Mouse (Mus musculus) kidney, adult 2 months (tissue): ENCODE measurements around the gene Proca1. TPM values are rescaled to one million over a fixed set of nuclear protein-coding genes. Genes with fewer than 3 reads are reported as not detected.

Experiments used
- DNase-seq: peaks from one replicate; pipeline ENCODE4 v3.0.0; 2021
- H3K27ac ChIP-seq: fragments of 200-500 bp; 2 replicates; pipeline ENCODE4 v1.5.1; 2012; ENCODE audit warnings: low read depth, low read length, control low read depth, inconsistent platforms; ENCODE audit not compliant: insufficient read depth
- H3K27me3 ChIP-seq: fragments of 200-500 bp; replicated peaks from 2 replicates; pipeline ENCODE4 v1.6.1; 2012; ENCODE audit warnings: mild to moderate bottlenecking, moderate library complexity, low read length, inconsistent platforms; ENCODE audit not compliant: control insufficient read depth, insufficient read depth
- H3K36me3 ChIP-seq: fragments of 200-500 bp; 2 replicates; pipeline ENCODE4 v1.6.1; 2012; ENCODE audit warnings: mild to moderate bottlenecking, moderate library complexity, low read length, inconsistent platforms; ENCODE audit not compliant: control insufficient read depth, insufficient read depth
- H3K4me1 ChIP-seq: fragments of 200-500 bp; 2 replicates; pipeline ENCODE4 v1.6.1; 2011; ENCODE audit warnings: low read length; ENCODE audit not compliant: control insufficient read depth, insufficient read depth
- H3K4me3 ChIP-seq: fragments of 200-500 bp; 2 replicates; pipeline ENCODE4 v1.5.1; 2011; ENCODE audit warnings: mild to moderate bottlenecking, low read depth, low read length, control low read depth; ENCODE audit not compliant: insufficient read depth
- CTCF ChIP-seq: fragments of 200-500 bp; conservative IDR thresholded peaks from 2 replicates; pipeline ENCODE4 v1.5.1; 2011; ENCODE audit warnings: low read depth, mild to moderate bottlenecking, control low read depth, low read length, moderate library complexity, mixed read lengths; ENCODE audit not compliant: insufficient read depth, insufficient read length
- POLR2A ChIP-seq: fragments of 200-500 bp; IDR thresholded peaks from one replicate; pipeline ENCODE4 v1.6.1; 2011; ENCODE audit warnings: low read depth, low read length, control low read depth
- WGBS: fragments of 180-500 bp; shearing (Covaris S2); methylation state at CpG from one replicate; pipeline ENCODE4 v1.1.7; 2018; 5-methylcytosine and 5-hydroxymethylcytosine counted together
- polyA plus RNA-seq: library from polyadenylated mRNA; depleted of rRNA; stranded (reverse); fragments of >200 nt; gene quantifications from 2 replicates; pipeline ENCODE4 v1.2.3, GENCODE M21; 2012; rRNA removed

Gene Proca1
- polyA plus RNA-seq, result 1.2 and 1.8 TPM in 2 replicates

GRCm38 (mm10) chr11:78193113-78193512 is at the start of gene Proca1:
Gene Proca1, plus strand, starts transcription at chr11:78193392.
- H3K4me1 ChIP-seq, result peaks cover 16% of the 10 kb centered on the region
- no peak within 1 kb of the TSS for H3K27ac ChIP-seq
- TF ChIP-seq POLR2A, result no peak
- no peak for TF ChIP-seq CTCF
- H3K4me3 ChIP-seq, result no peak within 1 kb of the TSS
- no peak for DNase-seq
- H3K27me3 ChIP-seq, result no peaks in the 10 kb centered on the region
- H3K36me3 ChIP-seq, result no peaks in the 10 kb centered on the region
- WGBS, result 50% methylated on average over 1 of the region's 1 CpGs

- Histone ChIP-seq H3K4me3 (no peak overlapping the region), H3K27ac (peak overlapping the region; percentile 63; the same call in 1 of the 2 replicates), H3K36me3 (no peaks in the 10 kb centered on the region), H3K4me1 (peaks cover 19% of the 10 kb centered on the region), H3K27me3 (no peaks in the 10 kb centered on the region)
- WGBS, result 48% methylated on average over 2 of the region's 2 CpGs
- TF ChIP-seq POLR2A (no peak), CTCF (no peak)
- peak; percentile 54 for DNase-seq
Measured at GRCm38 (mm10) chr11:78143520-78143919, 49.7 kb upstream of the Proca1 start.

DNA sequence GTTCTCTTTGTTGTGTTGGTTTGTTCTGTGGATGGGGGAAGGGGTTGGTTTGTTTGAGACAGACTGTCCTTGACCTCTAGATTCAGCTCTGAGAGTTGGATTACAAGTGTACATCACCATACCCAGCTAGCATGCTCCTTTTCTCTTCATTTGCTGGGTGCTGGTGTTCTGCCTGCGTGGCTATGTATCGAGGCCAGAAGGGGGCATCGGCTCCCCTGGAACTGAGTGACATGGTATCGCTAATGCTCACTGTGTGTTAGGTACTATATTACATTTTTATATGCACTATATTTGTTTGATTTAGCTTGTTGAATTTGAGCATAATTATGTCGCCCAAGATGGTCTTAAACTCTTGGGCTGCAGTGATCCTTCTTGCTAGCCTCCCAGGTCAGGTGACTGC is 47.0 kb upstream of the Proca1 start:
- WGBS, result 85% methylated on average over 5 of the region's 5 CpGs

DNA sequence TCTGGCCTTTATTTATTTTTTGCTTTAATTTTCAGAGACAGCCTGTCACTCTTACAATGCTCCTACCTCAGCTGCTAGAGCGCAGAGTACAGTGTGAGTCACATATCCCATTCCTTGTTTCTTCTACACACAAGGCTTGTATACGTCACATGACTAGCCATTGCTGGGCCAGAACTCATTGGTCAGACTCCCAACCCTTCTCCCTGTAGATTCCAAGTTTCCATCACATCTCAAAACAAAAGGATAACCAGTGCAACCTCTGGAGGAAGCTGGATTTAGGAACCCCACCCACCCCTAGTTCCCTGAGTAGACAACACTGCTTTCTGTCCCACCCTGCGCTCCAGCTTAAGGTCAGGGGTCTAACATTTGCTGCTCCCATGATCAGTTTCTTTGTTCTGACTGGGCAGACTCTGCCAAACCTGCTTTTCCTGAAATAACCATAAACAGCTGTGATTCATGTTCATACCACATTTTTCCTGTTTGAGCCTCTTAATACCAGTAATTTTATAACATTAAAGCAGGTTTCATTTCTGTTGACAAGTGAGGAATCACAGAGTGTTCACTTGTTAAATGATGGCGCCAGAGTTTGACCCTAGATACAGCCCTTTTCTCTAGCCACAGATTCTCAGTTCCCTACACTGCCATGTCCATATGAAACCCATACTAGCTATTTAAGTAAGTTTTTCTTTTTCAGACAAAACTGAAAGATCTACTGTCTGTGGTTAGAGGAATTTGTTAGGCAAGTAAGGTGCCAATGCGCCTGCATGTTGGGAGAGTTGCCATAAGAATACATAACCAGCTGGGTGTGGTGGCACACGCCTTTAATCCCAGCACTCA is 46.3 kb upstream of the Proca1 start:
- DNase-seq, result no peak
- Histone ChIP-seq H3K4me3 (no peak overlapping the region), H3K27me3 (no peaks in the 10 kb centered on the region), H3K4me1 (peaks cover 12% of the 10 kb centered on the region), H3K36me3 (no peaks in the 10 kb centered on the region), H3K27ac (peak overlapping the region; percentile 42; the same call in 1 of the 2 replicates)
- 78% methylated on average over 6 of the region's 6 CpGs for WGBS
- TF ChIP-seq CTCF (no peak), POLR2A (no peak)

More for the DNA sequence above, 47.0 kb upstream of the Proca1 start:
- peaks cover 19% of the 10 kb centered on the region for H3K4me1 ChIP-seq
- no peak for DNase-seq
- peak overlapping the region; percentile 42; the same call in 1 of the 2 replicates for H3K27ac ChIP-seq
- H3K27me3 ChIP-seq, result no peaks in the 10 kb centered on the region
- H3K4me3 ChIP-seq, result no peak overlapping the region
- H3K36me3 ChIP-seq, result no peaks in the 10 kb centered on the region
- TF ChIP-seq POLR2A, result no peak
- peak; percentile 29; the same call in 1 of the 2 replicates for TF ChIP-seq CTCF

DNA sequence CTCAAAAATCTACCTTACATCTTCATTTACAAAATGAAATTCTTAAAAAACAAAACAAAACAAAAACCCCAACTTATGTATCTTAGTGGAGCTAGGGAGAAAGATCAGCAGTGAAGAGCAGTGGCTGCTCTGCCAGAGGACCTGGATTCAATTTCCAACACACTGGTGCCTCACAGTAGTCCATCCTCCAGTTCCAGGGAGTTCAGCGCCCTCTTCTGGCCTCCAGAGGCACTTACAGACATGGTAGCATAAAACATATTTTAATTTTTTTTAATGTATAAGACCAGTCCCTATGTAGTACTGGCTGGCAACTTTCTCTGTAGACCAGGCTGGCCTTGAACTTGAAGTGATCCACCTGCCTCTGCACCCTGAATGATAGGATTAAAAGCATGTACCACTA is 42.0 kb upstream of the Proca1 start:
- no peak overlapping the region for H3K4me3 ChIP-seq
- no peaks in the 10 kb centered on the region for H3K36me3 ChIP-seq
- peak; percentile 80 for TF ChIP-seq CTCF
- TF ChIP-seq POLR2A, result no peak
- H3K27ac ChIP-seq, result no peak overlapping the region
- DNase-seq, result peak; percentile 48
- 40% methylated on average over 1 of the region's 1 CpGs for WGBS
- H3K4me1 ChIP-seq, result peaks cover 5% of the 10 kb centered on the region; the same call in 1 of the 2 replicates
- H3K27me3 ChIP-seq, result no peaks in the 10 kb centered on the region

DNA sequence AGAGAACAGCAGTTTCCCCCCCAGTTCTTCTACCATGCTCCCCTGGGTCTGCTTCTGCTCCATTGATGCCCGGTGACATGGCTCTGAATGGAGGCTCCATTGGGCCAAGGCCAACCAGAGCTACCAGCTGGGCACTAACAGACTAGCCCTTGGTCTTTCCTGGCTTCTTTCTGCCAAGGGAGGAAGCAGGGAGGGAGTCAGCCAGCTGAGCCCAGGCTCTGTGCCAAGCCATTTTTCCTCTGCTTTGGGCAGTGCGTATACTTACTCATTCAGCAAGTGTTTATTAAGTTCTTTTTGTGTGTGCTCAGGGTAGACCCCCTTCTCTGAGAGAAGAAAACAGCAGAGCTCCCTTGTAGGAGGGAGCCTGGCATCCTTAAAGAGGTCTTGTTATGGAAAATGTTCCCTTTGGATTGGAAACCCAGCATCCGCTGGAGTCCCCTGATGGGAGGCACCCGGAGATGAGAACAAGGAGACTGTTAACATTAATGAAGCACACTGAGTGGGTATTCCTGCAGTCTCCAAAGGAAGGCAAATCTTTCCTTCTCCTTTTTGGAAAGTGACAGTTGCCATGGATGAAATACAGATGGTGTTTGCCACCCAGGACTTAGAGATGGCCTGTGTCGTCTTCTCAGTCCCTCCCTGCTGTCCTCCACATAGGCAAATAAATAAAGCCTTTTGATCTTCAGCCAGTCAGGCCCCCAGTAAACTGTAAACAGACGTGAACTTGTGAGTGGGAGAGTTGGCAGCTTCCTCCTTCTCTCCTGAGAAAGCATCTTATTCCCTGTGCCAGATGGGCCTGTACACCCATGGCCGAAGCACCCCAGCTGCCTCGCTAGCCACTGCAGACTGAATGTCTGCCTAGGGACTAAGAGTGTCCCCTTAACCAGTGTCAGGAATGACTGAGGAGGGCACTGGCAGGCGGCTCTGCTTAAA is 40.6 kb upstream of the Proca1 start:
- WGBS, result 49% methylated on average over 9 of the region's 9 CpGs
- Histone ChIP-seq H3K36me3 (no peaks in the 10 kb centered on the region), H3K4me1 (peaks cover 3% of the 10 kb centered on the region; the same call in 1 of the 2 replicates), H3K27me3 (no peaks in the 10 kb centered on the region), H3K4me3 (no peak overlapping the region), H3K27ac (no peak overlapping the region)
- TF ChIP-seq CTCF (no peak), POLR2A (no peak)
- DNase-seq, result peak; percentile 76
